Mouse (Mus musculus): Measurements from ENCODE around the gene Draxin. TPM values are rescaled to one million over a fixed set of nuclear protein-coding genes. Genes with fewer than 3 reads are reported as not detected.
A peak's percentile ranks its signal among the peaks of the same experiment; 100 is the strongest.

Gene Draxin
- polyA plus RNA-seq, 1 experiment from 2014 or later, result 15.7 TPM

- no peak overlapping the region for H3K9ac ChIP-seq
- ATAC-seq (replicated peaks), result no peak
- no peaks in the 10 kb centered on the region for H3K9me3 ChIP-seq
- 61% methylated on average over 7 of the region's 7 CpGs for WGBS
- peaks cover 7% of the 10 kb centered on the region for H3K36me3 ChIP-seq (replicated peaks)
- H3K4me2 ChIP-seq, result no peak overlapping the region
- no peak overlapping the region for H3K4me3 ChIP-seq
- H3K4me1 ChIP-seq, result peaks cover 8% of the 10 kb centered on the region
- no peak overlapping the region for H3K27ac ChIP-seq
- no peaks in the 10 kb centered on the region for H3K27me3 ChIP-seq (replicated peaks)
Measured at GRCm38 (mm10) chr4:148150242-148150641, 19.7 kb upstream of the Draxin start.

- Histone ChIP-seq H3K4me2 (no peak overlapping the region), H3K4me3 (no peak overlapping the region), H3K9me3 (no peaks in the 10 kb centered on the region), H3K4me1 (peaks cover 8% of the 10 kb centered on the region), H3K27ac (no peak overlapping the region), H3K27me3 (replicated peaks) (no peaks in the 10 kb centered on the region), H3K9ac (no peak overlapping the region), H3K36me3 (replicated peaks) (peaks cover 12% of the 10 kb centered on the region)
- 76% methylated on average over 12 of the region's 12 CpGs for WGBS
- no peak for ATAC-seq (replicated peaks)
Measured at GRCm38 (mm10) chr4:148149540-148149939, 19.0 kb upstream of the Draxin start.

GRCm38 (mm10) chr4:148147714-148148113 lies 17.2 kb upstream of the Draxin start:
- WGBS, result 86% methylated on average over 2 of the region's 2 CpGs
- ATAC-seq (replicated peaks), result no peak

GRCm38 (mm10) chr4:148143721-148144120 lies 13.2 kb upstream of the Draxin start:
- H3K36me3 ChIP-seq (replicated peaks), result peaks cover 12% of the 10 kb centered on the region
- no peak overlapping the region for H3K9ac ChIP-seq
- H3K4me1 ChIP-seq, result peaks cover 26% of the 10 kb centered on the region
- no peaks in the 10 kb centered on the region for H3K9me3 ChIP-seq
- H3K27ac ChIP-seq, result no peak overlapping the region
- WGBS, result 88% methylated on average over 5 of the region's 5 CpGs
- H3K4me2 ChIP-seq, result no peak overlapping the region
- no peaks in the 10 kb centered on the region for H3K27me3 ChIP-seq (replicated peaks)
- ATAC-seq (replicated peaks), result no peak
- H3K4me3 ChIP-seq, result no peak overlapping the region

More at GRCm38 (mm10) chr4:148147714-148148113, 17.2 kb upstream of the Draxin start:
- no peak overlapping the region for H3K4me2 ChIP-seq
- H3K4me3 ChIP-seq, result no peak overlapping the region
- H3K9ac ChIP-seq, result no peak overlapping the region
- no peaks in the 10 kb centered on the region for H3K27me3 ChIP-seq (replicated peaks)
- H3K4me1 ChIP-seq, result peaks cover 21% of the 10 kb centered on the region
- no peak overlapping the region for H3K27ac ChIP-seq
- H3K36me3 ChIP-seq (replicated peaks), result peaks cover 12% of the 10 kb centered on the region
- no peaks in the 10 kb centered on the region for H3K9me3 ChIP-seq

- under 1% methylated on average over 63 of the region's 65 CpGs for WGBS
- H3K9me3 ChIP-seq, result no peaks in the 10 kb centered on the region
Measured at GRCm38 (mm10) chr4:148140098-148141011, 9.9 kb upstream of the Draxin start.

GRCm38 (mm10) chr4:148139767-148140097 lies 9.2 kb upstream of the Draxin start:
- WGBS, result 1% methylated on average over 12 of the region's 12 CpGs
- H3K4me1 ChIP-seq, result peaks cover 40% of the 10 kb centered on the region

More at GRCm38 (mm10) chr4:148140098-148141011, 9.9 kb upstream of the Draxin start:
- Histone ChIP-seq H3K27me3 (replicated peaks) (no peaks in the 10 kb centered on the region), H3K9ac (peak overlapping the region; percentile 52), H3K4me3 (peak overlapping the region; percentile 52), H3K27ac (peak overlapping the region; percentile 91), H3K4me2 (peak overlapping the region; percentile 76), H3K36me3 (replicated peaks) (peaks cover 5% of the 10 kb centered on the region; the same call in 1 of the 2 replicates), H3K4me1 (peaks cover 40% of the 10 kb centered on the region)
- peak; percentile 94 for ATAC-seq (replicated peaks)

GRCm38 (mm10) chr4:148137503-148137902 lies 7.0 kb upstream of the Draxin start:
- H3K9me3 ChIP-seq, result no peaks in the 10 kb centered on the region
- H3K27ac ChIP-seq, result no peak overlapping the region
- no peak for ATAC-seq (replicated peaks)
- H3K4me1 ChIP-seq, result peaks cover 30% of the 10 kb centered on the region
- no peak overlapping the region for H3K4me3 ChIP-seq
- WGBS, result 57% methylated on average over 8 of the region's 8 CpGs
- no peaks in the 10 kb centered on the region for H3K36me3 ChIP-seq (replicated peaks)
- no peak overlapping the region for H3K4me2 ChIP-seq
- no peak overlapping the region for H3K9ac ChIP-seq
- no peaks in the 10 kb centered on the region for H3K27me3 ChIP-seq (replicated peaks)

More at GRCm38 (mm10) chr4:148139767-148140097, 9.2 kb upstream of the Draxin start:
- peak overlapping the region; percentile 76 for H3K4me2 ChIP-seq
- no peaks in the 10 kb centered on the region for H3K27me3 ChIP-seq (replicated peaks)
- peak overlapping the region; percentile 91 for H3K27ac ChIP-seq
- H3K36me3 ChIP-seq (replicated peaks), result no peaks in the 10 kb centered on the region
- ATAC-seq (replicated peaks), result peak; percentile 26
- H3K4me3 ChIP-seq, result peak overlapping the region; percentile 52
- no peaks in the 10 kb centered on the region for H3K9me3 ChIP-seq
- H3K9ac ChIP-seq, result peak overlapping the region; percentile 52

GRCm38 (mm10) chr4:148134988-148135387 lies 4.5 kb upstream of the Draxin start:
- Histone ChIP-seq H3K27ac (no peak overlapping the region), H3K4me3 (no peak overlapping the region), H3K9me3 (no peaks in the 10 kb centered on the region), H3K4me1 (peaks cover 38% of the 10 kb centered on the region), H3K36me3 (replicated peaks) (no peaks in the 10 kb centered on the region), H3K4me2 (no peak overlapping the region), H3K9ac (no peak overlapping the region), H3K27me3 (replicated peaks) (no peaks in the 10 kb centered on the region)
- no peak for ATAC-seq (replicated peaks)
- WGBS, result 86% methylated on average over 8 of the region's 8 CpGs

GRCm38 (mm10) chr4:148131497-148132081 lies 1.1 kb upstream of the Draxin start:
- peak overlapping the region; percentile 66 for H3K4me3 ChIP-seq
- no peaks in the 10 kb centered on the region for H3K36me3 ChIP-seq (replicated peaks)
- peaks cover 45% of the 10 kb centered on the region for H3K4me1 ChIP-seq
- under 1% methylated on average over 21 of the region's 21 CpGs for WGBS
- peak overlapping the region; percentile 78 for H3K4me2 ChIP-seq
- H3K9me3 ChIP-seq, result no peaks in the 10 kb centered on the region
- H3K27me3 ChIP-seq (replicated peaks), result no peaks in the 10 kb centered on the region
- peak overlapping the region; percentile 98 for H3K27ac ChIP-seq
- H3K9ac ChIP-seq, result peak overlapping the region; percentile 98
- peak; percentile 56 for ATAC-seq (replicated peaks)

- ATAC-seq (replicated peaks), result peak; percentile 2; the same call in 1 of the 2 replicates
Measured at GRCm38 (mm10) chr4:148130133-148130532, 365 bp downstream of the Draxin start, which contains the start of gene Mad2l2. Gene Mad2l2, plus strand, starts transcription at chr4:148130384.

GRCm38 (mm10) chr4:148128672-148129071 lies 1.8 kb downstream of the Draxin start:
- Histone ChIP-seq H3K4me1 (peaks cover 59% of the 10 kb centered on the region), H3K9ac (peak overlapping the region; percentile 98; the same call in 1 of the 2 replicates)
- WGBS, result 70% methylated on average over 2 of the region's 2 CpGs

More at GRCm38 (mm10) chr4:148130133-148130532, 365 bp downstream of the Draxin start, which contains the start of gene Mad2l2:
- H3K27me3 ChIP-seq (replicated peaks), result no peaks in the 10 kb centered on the region
- WGBS, result under 1% methylated on average over 18 of the region's 18 CpGs
- H3K9ac ChIP-seq, result peak within 1 kb of the TSS; percentile 98
- peak within 1 kb of the TSS; percentile 66 for H3K4me3 ChIP-seq
- no peaks in the 10 kb centered on the region for H3K9me3 ChIP-seq
- peak within 1 kb of the TSS; percentile 78 for H3K4me2 ChIP-seq
- no peaks in the 10 kb centered on the region for H3K36me3 ChIP-seq (replicated peaks)
- H3K27ac ChIP-seq, result peak within 1 kb of the TSS; percentile 98
- H3K4me1 ChIP-seq, result peaks cover 56% of the 10 kb centered on the region

GRCm38 (mm10) chr4:148128241-148128640 lies 2.3 kb downstream of the Draxin start:
- Histone ChIP-seq H3K4me3 (peak overlapping the region; percentile 66), H3K36me3 (replicated peaks) (no peaks in the 10 kb centered on the region), H3K4me1 (peaks cover 63% of the 10 kb centered on the region), H3K27ac (peak overlapping the region; percentile 98), H3K9me3 (no peaks in the 10 kb centered on the region), H3K27me3 (replicated peaks) (no peaks in the 10 kb centered on the region), H3K9ac (peak overlapping the region; percentile 98; the same call in 1 of the 2 replicates), H3K4me2 (peak overlapping the region; percentile 78)
- ATAC-seq (replicated peaks), result no peak
- WGBS, result 58% methylated on average over 1 of the region's 1 CpGs

More at GRCm38 (mm10) chr4:148128672-148129071, 1.8 kb downstream of the Draxin start:
- no peaks in the 10 kb centered on the region for H3K36me3 ChIP-seq (replicated peaks)
- H3K27me3 ChIP-seq (replicated peaks), result no peaks in the 10 kb centered on the region
- H3K27ac ChIP-seq, result peak overlapping the region; percentile 98
- peak overlapping the region; percentile 66 for H3K4me3 ChIP-seq
- H3K9me3 ChIP-seq, result no peaks in the 10 kb centered on the region
- peak overlapping the region; percentile 78 for H3K4me2 ChIP-seq
- no peak for ATAC-seq (replicated peaks)
